Mouse (Mus musculus): ENCODE results near the gene Map3k4. TPM values are rescaled to one million over a fixed set of nuclear protein-coding genes. Genes with fewer than 3 reads are reported as not detected.

Map3k4 gene
- polyA plus RNA-seq, 1 experiment: 14.4 TPM

- Histone ChIP-seq H3K4me1 (ENCODE audit: control insufficient read depth, insufficient read depth, low read length) (no peaks in the 10 kb centered on the region), H3K27ac (ENCODE audit: control insufficient read depth, insufficient read depth, low read depth, low read length, poor library complexity) (no peak overlapping the region), H3K4me3 (replicated peaks; ENCODE audit: control insufficient read depth, low read depth, low read length) (no peak overlapping the region)
- no peak for TF ChIP-seq CTCF (IDR thresholded peaks at IDR 0.05; ENCODE audit: control insufficient read depth, insufficient read depth, low read length)
- no peak for TF ChIP-seq POLR2A (IDR thresholded peaks at IDR 0.05; ENCODE audit: borderline replicate concordance, control insufficient read depth, low read depth, low read length)
- 84% methylated on average over 9 of the region's 9 CpGs for WGBS
Observed at GRCm38 (mm10) chr17:12343702-12344376, 25.2 kb upstream of the Map3k4 start.

- H3K27ac ChIP-seq (ENCODE audit: control insufficient read depth, insufficient read depth, low read depth, low read length, poor library complexity): no peak overlapping the region
- TF ChIP-seq POLR2A (IDR thresholded peaks at IDR 0.05; ENCODE audit: borderline replicate concordance, control insufficient read depth, low read depth, low read length) (no peak), CTCF (IDR thresholded peaks at IDR 0.05; ENCODE audit: control insufficient read depth, insufficient read depth, low read length) (no peak)
- H3K4me1 ChIP-seq (ENCODE audit: control insufficient read depth, insufficient read depth, low read length): no peaks in the 10 kb centered on the region
- no peak overlapping the region for H3K4me3 ChIP-seq (replicated peaks; ENCODE audit: control insufficient read depth, low read depth, low read length)
- WGBS: 84% methylated on average over 4 of the region's 4 CpGs
Observed at GRCm38 (mm10) chr17:12337156-12337555, 18.6 kb upstream of the Map3k4 start.

- 80% methylated on average over 19 of the region's 19 CpGs for WGBS
- Histone ChIP-seq H3K4me3 (replicated peaks; ENCODE audit: control insufficient read depth, low read depth, low read length) (no peak overlapping the region), H3K4me1 (ENCODE audit: control insufficient read depth, insufficient read depth, low read length) (no peaks in the 10 kb centered on the region), H3K27ac (ENCODE audit: control insufficient read depth, insufficient read depth, low read depth, low read length, poor library complexity) (no peak overlapping the region)
- TF ChIP-seq CTCF (IDR thresholded peaks at IDR 0.05; ENCODE audit: control insufficient read depth, insufficient read depth, low read length) (no peak), POLR2A (IDR thresholded peaks at IDR 0.05; ENCODE audit: borderline replicate concordance, control insufficient read depth, low read depth, low read length) (no peak)
Observed at GRCm38 (mm10) chr17:12336073-12336868, 17.7 kb upstream of the Map3k4 start.

GRCm38 (mm10) chr17:12335115-12335514 is 16.5 kb upstream of the Map3k4 start:
- Histone ChIP-seq H3K4me1 (ENCODE audit: control insufficient read depth, insufficient read depth, low read length) (no peaks in the 10 kb centered on the region), H3K4me3 (replicated peaks; ENCODE audit: control insufficient read depth, low read depth, low read length) (no peak overlapping the region), H3K27ac (ENCODE audit: control insufficient read depth, insufficient read depth, low read depth, low read length, poor library complexity) (no peak overlapping the region)
- TF ChIP-seq POLR2A (IDR thresholded peaks at IDR 0.05; ENCODE audit: borderline replicate concordance, control insufficient read depth, low read depth, low read length): no peak
- no peak for TF ChIP-seq CTCF (IDR thresholded peaks at IDR 0.05; ENCODE audit: control insufficient read depth, insufficient read depth, low read length)
- 73% methylated on average over 6 of the region's 6 CpGs for WGBS

- H3K4me3 ChIP-seq (replicated peaks; ENCODE audit: control insufficient read depth, low read depth, low read length): no peak overlapping the region
- no peaks in the 10 kb centered on the region for H3K4me1 ChIP-seq (ENCODE audit: control insufficient read depth, insufficient read depth, low read length)
- 30% methylated on average over 14 of the region's 14 CpGs for WGBS
- no peak for TF ChIP-seq POLR2A (IDR thresholded peaks at IDR 0.05; ENCODE audit: borderline replicate concordance, control insufficient read depth, low read depth, low read length)
- no peak for TF ChIP-seq CTCF (IDR thresholded peaks at IDR 0.05; ENCODE audit: control insufficient read depth, insufficient read depth, low read length)
- H3K27ac ChIP-seq (ENCODE audit: control insufficient read depth, insufficient read depth, low read depth, low read length, poor library complexity): no peak overlapping the region
Observed at GRCm38 (mm10) chr17:12327847-12328518, 9.4 kb upstream of the Map3k4 start.

GRCm38 (mm10) chr17:12319786-12320185 is 1.2 kb upstream of the Map3k4 start:
- Histone ChIP-seq H3K4me1 (ENCODE audit: control insufficient read depth, insufficient read depth, low read length) (peaks cover 4% of the 10 kb centered on the region), H3K4me3 (replicated peaks; ENCODE audit: control insufficient read depth, low read depth, low read length) (no peak overlapping the region), H3K27ac (ENCODE audit: control insufficient read depth, insufficient read depth, low read depth, low read length, poor library complexity) (no peak overlapping the region)
- TF ChIP-seq POLR2A (IDR thresholded peaks at IDR 0.05; ENCODE audit: borderline replicate concordance, control insufficient read depth, low read depth, low read length) (no peak), CTCF (IDR thresholded peaks at IDR 0.05; ENCODE audit: control insufficient read depth, insufficient read depth, low read length) (no peak)
- WGBS: 54% methylated on average over 7 of the region's 7 CpGs

GRCm38 (mm10) chr17:12317954-12318651 is 493 bp downstream of the Map3k4 start:
- H3K4me3 ChIP-seq (replicated peaks; ENCODE audit: control insufficient read depth, low read depth, low read length): peak overlapping the region; percentile 92
- TF ChIP-seq POLR2A (IDR thresholded peaks at IDR 0.05; ENCODE audit: borderline replicate concordance, control insufficient read depth, low read depth, low read length) (no peak), CTCF (IDR thresholded peaks at IDR 0.05; ENCODE audit: control insufficient read depth, insufficient read depth, low read length) (no peak)
- H3K4me1 ChIP-seq (ENCODE audit: control insufficient read depth, insufficient read depth, low read length): peaks cover 4% of the 10 kb centered on the region
- H3K27ac ChIP-seq (ENCODE audit: control insufficient read depth, insufficient read depth, low read depth, low read length, poor library complexity): peak overlapping the region; percentile 20; the same call in 1 of the 2 replicates
- under 1% methylated on average over 58 of the region's 59 CpGs for WGBS
